Mouse (Mus musculus): ENCODE data around the gene Tmem255a. TPM values are rescaled to one million over a fixed set of nuclear protein-coding genes. Genes with fewer than 3 reads are reported as not detected.

Tmem255a gene
- total RNA-seq, 2 experiments from 2014 or later = 0.26 to 1.1 TPM

DNA sequence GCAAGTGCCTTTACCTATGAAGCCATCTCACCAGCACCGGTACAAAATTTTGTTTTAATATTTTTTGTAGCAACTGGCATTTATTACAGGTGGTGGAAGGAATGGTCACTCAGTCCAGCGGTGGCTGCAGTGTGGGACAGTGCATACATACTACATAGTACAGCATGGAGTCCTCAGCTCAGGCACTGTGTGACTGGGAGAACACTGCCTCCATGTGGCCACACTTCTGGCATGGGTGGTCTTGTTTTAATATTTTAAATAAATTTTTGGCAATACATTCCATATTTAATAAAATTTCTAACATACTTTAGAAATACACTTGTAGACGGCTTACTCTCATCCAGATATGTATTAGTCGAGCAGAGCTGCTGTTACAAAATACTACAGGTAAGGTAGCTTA, 85.6 kb downstream of the Tmem255a start:
- no peak for DNase-seq (ENCODE audit: low spot score)

DNA sequence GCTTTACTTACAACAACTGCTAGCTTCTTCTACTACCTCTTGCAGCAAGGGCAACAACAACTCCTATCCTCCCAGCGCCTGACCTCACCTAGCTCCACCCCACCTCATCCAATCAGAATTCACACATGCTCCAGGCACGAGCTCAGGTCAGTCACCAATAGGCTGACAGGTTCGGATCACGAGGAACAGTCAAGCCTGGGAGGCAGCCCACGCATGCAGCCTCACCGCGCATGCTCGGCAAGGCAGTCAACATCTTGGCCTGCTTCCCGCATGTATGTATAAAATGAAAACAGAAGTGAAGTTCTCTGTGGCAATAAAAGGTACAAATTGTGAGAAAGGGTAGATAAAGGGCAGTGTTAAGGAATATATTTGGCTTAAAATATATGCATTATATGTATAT, 86.2 kb downstream of the Tmem255a start:
- DNase-seq (ENCODE audit: low spot score) = no peak

GRCm38 (mm10) chrX:38165315-38165714, 86.9 kb downstream of the Tmem255a start:
- no peak for DNase-seq (ENCODE audit: low spot score)

DNA sequence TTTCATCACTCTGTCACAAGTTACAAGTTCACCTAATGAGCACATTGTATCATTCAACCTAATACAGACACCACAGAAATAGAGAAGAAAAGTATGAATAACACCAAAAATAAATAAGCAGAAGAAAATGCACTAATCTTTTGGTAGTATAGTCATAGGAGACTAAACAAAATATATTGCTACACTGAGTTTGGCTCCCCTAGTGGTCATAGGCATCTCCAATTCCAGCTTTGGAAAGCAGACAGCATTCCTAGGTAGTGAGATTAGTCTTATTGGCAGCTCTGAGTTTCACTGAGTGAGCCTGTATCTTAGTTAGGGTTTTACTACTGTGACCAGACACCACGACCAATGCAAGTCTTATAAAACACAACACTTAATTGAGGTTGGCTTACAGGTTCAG, 93.1 kb downstream of the Tmem255a start:
- no peak for DNase-seq (ENCODE audit: low spot score)

Small RNAs within 50 kb of the gene (microRNA-seq; reads per million reads assigned to microRNA genes)
- not detected for gene Mir3110

Other genes starting within 250 kb of the Tmem255a start
- gene Btg1-ps1, start 233.6 kb downstream of the Tmem255a start, total RNA-seq (2021) = not detected
- not detected for gene Btg1-ps2, start 209.3 kb downstream of the Tmem255a start, total RNA-seq (2021)
- gene Rhox10, start 186.0 kb downstream of the Tmem255a start, total RNA-seq (2021) = not detected
- not detected for gene Rhox11, start 167.3 kb downstream of the Tmem255a start, total RNA-seq (2021)
- gene Rhox12, start 141.5 kb downstream of the Tmem255a start, total RNA-seq (2021) = not detected
- not detected for gene Rhox13, start 131.2 kb downstream of the Tmem255a start, total RNA-seq (2021)
- gene Zbtb33, start 62.6 kb downstream of the Tmem255a start, total RNA-seq (2021) = 1 to 10 TPM; 6.0 to 6.6 TPM
- gene Atp1b4, start 63.7 kb upstream of the Tmem255a start, total RNA-seq (2021) = 1 to 10 TPM; 1.6 to 4.3 TPM
- gene Lamp2, start 204.0 kb upstream of the Tmem255a start, total RNA-seq (2021) = 10 to 100 TPM; 53.7 to 60.4 TPM

All from gastrocnemius, adult 18-20 months (tissue).